In genomic region chr9:45145533-45146266, GRCm38 (mm10) we compare ENCODE assay signal across 7 mouse cellular contexts. TPM values are rescaled to one million over a fixed set of nuclear protein-coding genes. Genes with fewer than 3 reads are reported as not detected.
DNase-seq lines count a peak whose midpoint lies in the region; ATAC-seq and TF ChIP-seq lines count a peak whose summit lies in the region.

No protein-coding gene starts in this region.

- peaks cover 92% of the 10 kb centered on the region for H3K27me3 ChIP-seq in forebrain, embryonic 12.5 days
- peaks cover 51% of the 10 kb centered on the region for H3K27me3 ChIP-seq in limb, embryonic 10.5 days (ENCODE audit: low read depth, poor library complexity, severe bottlenecking)

- H3K4me2 ChIP-seq in forebrain, embryonic 12.5 days = peak overlapping the region; percentile 63

- TF ChIP-seq CTCF in layer of hippocampus, adult 2 months (conservative IDR thresholded peaks at IDR 0.05) = peak; percentile 53

- WGBS in forebrain, embryonic 12.5 days = 2% methylated on average over 27 of the region's 27 CpGs
- WGBS in limb, embryonic 10.5 days = 4% methylated on average over 27 of the region's 27 CpGs

- no peaks in the 10 kb centered on the region for H3K36me3 ChIP-seq in forebrain, embryonic 12.5 days (replicated peaks)
- no peaks in the 10 kb centered on the region for H3K36me3 ChIP-seq in limb, embryonic 10.5 days

- H3K9ac ChIP-seq in forebrain, embryonic 12.5 days = peak overlapping the region; percentile 45; the same call in 1 of the 2 replicates

- no peaks in the 10 kb centered on the region for H3K4me1 ChIP-seq in brown adipose tissue, adult 24 weeks (ENCODE audit: control insufficient read depth, insufficient read depth, insufficient read length, low read length)
- H3K4me1 ChIP-seq in forebrain, embryonic 12.5 days = peaks cover 21% of the 10 kb centered on the region
- peaks cover 36% of the 10 kb centered on the region for H3K4me1 ChIP-seq in limb, embryonic 10.5 days

- no peak for ATAC-seq in forebrain, embryonic 12.5 days (ENCODE audit: low FRiP score)

- H3K4me3 ChIP-seq in layer of hippocampus, adult 2 months = peak overlapping the region; percentile 58
- H3K4me3 ChIP-seq in brown adipose tissue, adult 24 weeks (ENCODE audit: insufficient read depth, low read depth, low read length) = peak overlapping the region; percentile 8; the same call in 1 of the 2 replicates
- peak overlapping the region; percentile 37 for H3K4me3 ChIP-seq in forebrain, embryonic 12.5 days (replicated peaks)
- peak overlapping the region; percentile 54 for H3K4me3 ChIP-seq in limb, embryonic 10.5 days

- H3K9me3 ChIP-seq in forebrain, embryonic 12.5 days = no peaks in the 10 kb centered on the region
- H3K9me3 ChIP-seq in limb, embryonic 10.5 days (replicated peaks) = no peaks in the 10 kb centered on the region

- peak overlapping the region; percentile 71; the same call in 1 of the 2 replicates for H3K27ac ChIP-seq in layer of hippocampus, adult 2 months
- no peak overlapping the region for H3K27ac ChIP-seq in brown adipose tissue, adult 24 weeks (replicated peaks; ENCODE audit: low read depth, low read length)
- H3K27ac ChIP-seq in forebrain, embryonic 12.5 days = no peak overlapping the region
- H3K27ac ChIP-seq in limb, embryonic 10.5 days = peak overlapping the region; percentile 42

- no peak for DNase-seq in layer of hippocampus, adult 2 months (ENCODE audit: low spot score in 2 of 2)
- no peak for DNase-seq in layer of hippocampus, adult 9-11 months
- DNase-seq in limb, embryonic 10.5 days (ENCODE audit: low spot score) = peak; percentile 66
- DNase-seq in retina, embryonic 14.5 days (ENCODE audit: low spot score) = peak; percentile 37
- no peak for DNase-seq in adipocyte (ENCODE audit: low spot score)

RNA-seq across cellular contexts. Expression of gene Scn4b, which starts 7.5 kb away (rescaled TPM):
- 10 to 100 TPM; 10.9 to 12.1 TPM for total RNA-seq in layer of hippocampus, adult 2 months (2021)
- polyA plus RNA-seq in brown adipose tissue, adult 24 weeks (2012; ENCODE audit: insufficient read depth, insufficient read length, missing spikeins) = 1.9 and 3.5 TPM in 2 replicates
- 0.23 and 0.56 TPM in 2 replicates for polyA plus RNA-seq in forebrain, embryonic 12.5 days (2016; fragmentation: Nextera tagmentation; extraction: Ambion mirVana)
- 2.0 and 4.1 TPM in 2 replicates for polyA plus RNA-seq in limb, embryonic 10.5 days (2016; fragmentation: Nextera tagmentation; extraction: Ambion mirVana)

RNA-seq across cellular contexts. Expression of gene Scn2b, which starts 28.1 kb away (rescaled TPM):
- total RNA-seq in layer of hippocampus, adult 2 months (2021) = 100 to 1,000 TPM; 245 to 254 TPM
- polyA plus RNA-seq in brown adipose tissue, adult 24 weeks (2012; ENCODE audit: insufficient read depth, insufficient read length, missing spikeins) = not detected in 2 replicates
- polyA plus RNA-seq in forebrain, embryonic 12.5 days (2016; fragmentation: Nextera tagmentation; extraction: Ambion mirVana) = 3.0 and 3.1 TPM in 2 replicates
- 12.0 and 14.1 TPM in 2 replicates for polyA plus RNA-seq in limb, embryonic 10.5 days (2016; fragmentation: Nextera tagmentation; extraction: Ambion mirVana)

RNA-seq across cellular contexts. Expression of gene BC049352, which starts 36.1 kb away (rescaled TPM):
- total RNA-seq in layer of hippocampus, adult 2 months (2021) = under 1 TPM; 0.44 to 0.72 TPM
- 1.7 and 8.6 TPM in 2 replicates for polyA plus RNA-seq in brown adipose tissue, adult 24 weeks (2012; ENCODE audit: insufficient read depth, insufficient read length, missing spikeins)
- 0.18 and 0.22 TPM in 2 replicates for polyA plus RNA-seq in forebrain, embryonic 12.5 days (2016; fragmentation: Nextera tagmentation; extraction: Ambion mirVana)
- polyA plus RNA-seq in limb, embryonic 10.5 days (2016; fragmentation: Nextera tagmentation; extraction: Ambion mirVana) = not detected in 2 replicates

RNA-seq across cellular contexts. Expression of gene Tmprss4, which starts 58.2 kb away (rescaled TPM):
- not detected for total RNA-seq in layer of hippocampus, adult 2 months (2021)
- polyA plus RNA-seq in brown adipose tissue, adult 24 weeks (2012; ENCODE audit: insufficient read depth, insufficient read length, missing spikeins) = not detected in 2 replicates
- 0.11 and 0.47 TPM in 2 replicates for polyA plus RNA-seq in forebrain, embryonic 12.5 days (2016; fragmentation: Nextera tagmentation; extraction: Ambion mirVana)
- polyA plus RNA-seq in limb, embryonic 10.5 days (2016; fragmentation: Nextera tagmentation; extraction: Ambion mirVana) = 0.26 and 0.43 TPM in 2 replicates

Comparison
In these comparisons a context has a peak if more than half of its experiments do, and no peak if none do; other contexts are left out.
1. DNase-seq: peak in limb, embryonic 10.5 days (single experiment) and retina, embryonic 14.5 days (single experiment); none in layer of hippocampus, adult 2 months (0 of 2), layer of hippocampus, adult 9-11 months (single experiment) and adipocyte (single experiment).
2. H3K27ac ChIP-seq: peak in layer of hippocampus, adult 2 months (single experiment) and limb, embryonic 10.5 days (single experiment); none in brown adipose tissue, adult 24 weeks (single experiment) and forebrain, embryonic 12.5 days (single experiment).
3. H3K4me3 ChIP-seq: peak in every context shown above with its lines; median percentile 58 in layer of hippocampus, adult 2 months; 54 in limb, embryonic 10.5 days; 37 in forebrain, embryonic 12.5 days; 8 in brown adipose tissue, adult 24 weeks.